Mouse (Mus musculus) left cerebral cortex, postnatal 36 days (tissue): ENCODE measurements around the gene Wscd2. TPM values are rescaled to one million over a fixed set of nuclear protein-coding genes. Genes with fewer than 3 reads are reported as not detected.

ENCODE experiments used
- DNase-seq, 2 experiments: peaks; one replicate each; pipeline ENCODE4 v3.0.0; 2021 to 2022; ENCODE audit warnings: low spot score in 2 of 2, mixed read lengths in 1 of 2
- intact Hi-C: fragments of 180-260 bp; cut with DNase I; formaldehyde crosslinking; loops from one replicate; pipeline ENCODE4 v1.15.1; 2025
- total RNA-seq, 2 experiments: library from RNA; stranded (reverse); gene quantifications; 2 replicates each; pipeline ENCODE4 v1.2.3; 2021

Gene Wscd2
- total RNA-seq, 2 experiments from 2014 or later, result 51.5 to 66.8 TPM

DNA sequence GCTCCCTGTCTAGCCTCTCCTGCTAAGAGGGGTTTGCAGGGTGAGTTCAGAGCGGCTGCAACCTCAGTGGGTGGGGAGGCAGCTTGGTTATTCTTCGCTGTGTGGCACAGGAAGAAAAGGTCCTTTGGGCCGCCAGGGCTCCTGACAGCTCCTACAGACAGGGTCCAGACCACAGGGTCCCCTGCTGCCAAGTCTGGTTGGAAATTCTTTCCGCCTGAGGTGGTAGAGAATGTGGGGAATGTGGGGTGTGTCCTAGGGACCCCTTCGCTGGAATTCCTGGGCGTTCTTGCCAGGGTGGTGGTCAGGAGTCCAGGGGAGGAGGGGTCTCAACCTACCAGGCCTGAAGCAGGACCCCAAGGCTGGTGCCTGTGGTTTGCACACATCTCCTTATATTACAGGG lies 13.3 kb upstream of the Wscd2 start:
- intact Hi-C loops, result no loop called here

DNA sequence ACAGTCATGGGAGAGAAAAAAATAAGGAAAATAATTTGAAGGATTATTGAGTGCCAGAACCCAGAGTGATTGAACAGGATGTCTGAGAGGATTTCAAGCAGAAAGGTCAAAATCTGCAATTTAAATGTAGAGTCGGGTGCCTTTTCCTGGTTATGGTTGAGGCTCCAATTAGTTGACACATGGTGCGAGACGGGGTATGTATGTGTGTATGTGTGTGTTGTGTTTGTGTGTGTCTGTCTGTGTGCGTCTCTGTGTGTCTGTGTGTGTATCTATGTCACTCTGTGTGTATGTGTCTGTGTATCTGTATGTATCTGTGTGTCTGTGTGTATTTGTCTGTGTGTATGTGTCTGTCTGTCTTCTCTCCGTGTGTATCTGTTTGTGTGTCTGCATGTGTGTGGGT lies 11.1 kb upstream of the Wscd2 start:
- intact Hi-C loops, result no loop called here
- DNase-seq, result no peak

More for the DNA sequence above, 13.3 kb upstream of the Wscd2 start:
- DNase-seq, result no peak

DNA sequence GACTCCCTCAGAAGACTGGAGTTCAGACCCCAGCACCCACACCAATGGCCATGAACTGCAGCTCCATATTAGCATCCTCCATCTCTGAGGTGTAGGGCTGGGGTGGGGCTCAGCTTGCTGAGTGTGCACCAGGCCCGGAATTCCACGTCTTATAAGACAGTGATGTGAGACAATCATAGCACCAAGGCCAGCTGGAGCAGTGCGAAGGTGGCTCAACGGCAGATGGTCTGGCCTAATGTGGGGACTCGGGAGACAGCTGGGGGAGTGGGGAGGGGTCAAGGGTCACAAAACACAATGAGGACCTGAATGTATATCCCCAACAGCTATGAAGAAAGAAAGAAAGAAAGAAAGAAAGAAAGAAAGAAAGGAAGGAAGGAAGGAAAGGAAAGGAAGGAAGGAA lies 9.7 kb upstream of the Wscd2 start:
- intact Hi-C loops, result no loop called here
- DNase-seq, result no peak

DNA sequence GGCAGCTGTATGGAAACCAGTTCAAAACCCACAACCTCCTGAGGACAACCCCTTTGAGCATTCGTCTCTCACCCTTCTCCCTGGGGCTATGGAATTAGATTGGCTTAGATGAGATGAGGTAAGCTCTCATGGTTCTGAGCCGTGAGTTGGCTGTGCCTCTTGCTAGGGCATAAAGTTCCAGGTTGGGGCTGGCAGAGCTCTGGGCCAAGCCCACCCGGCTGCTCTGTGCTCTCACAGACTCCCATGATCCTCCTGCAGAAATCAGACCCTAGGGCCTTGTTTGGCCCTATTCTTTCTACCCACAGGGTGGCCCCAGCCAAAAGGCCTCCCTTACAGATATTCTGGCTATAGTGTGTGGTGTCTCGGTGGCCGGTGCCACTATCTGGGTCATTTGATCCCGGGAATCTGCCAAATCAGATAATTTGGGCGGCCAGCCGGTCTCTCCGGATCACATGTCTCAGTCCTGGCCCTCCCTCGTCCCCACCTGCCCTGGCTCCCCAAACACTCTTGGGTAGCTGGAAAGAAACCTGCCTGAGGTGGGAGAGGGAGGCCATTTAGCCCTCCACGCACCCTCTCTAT lies 4.5 kb upstream of the Wscd2 start:
- DNase-seq, result no peak
- intact Hi-C loops, result no loop called here

DNA sequence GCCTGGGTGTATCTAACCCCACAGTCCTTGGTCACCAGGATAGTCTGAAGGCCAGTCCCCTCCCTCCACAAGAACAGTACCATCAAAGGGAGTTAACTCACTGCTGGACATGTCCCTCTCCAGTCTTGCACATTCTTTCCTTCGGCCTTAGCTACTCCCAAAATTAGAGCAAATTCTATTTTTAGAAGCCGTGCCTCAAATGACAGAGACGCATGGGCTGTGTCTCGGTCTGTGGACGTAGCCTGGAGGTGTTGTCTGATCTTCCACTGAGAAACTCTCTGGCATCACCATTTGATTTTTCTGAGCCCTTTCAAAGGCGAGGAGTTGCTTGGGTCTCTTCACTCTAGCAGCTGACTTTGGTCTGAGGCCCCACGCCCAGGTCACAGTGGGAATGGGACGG lies 2.3 kb upstream of the Wscd2 start:
- no peak for DNase-seq
- intact Hi-C loops, result no loop called here

DNA sequence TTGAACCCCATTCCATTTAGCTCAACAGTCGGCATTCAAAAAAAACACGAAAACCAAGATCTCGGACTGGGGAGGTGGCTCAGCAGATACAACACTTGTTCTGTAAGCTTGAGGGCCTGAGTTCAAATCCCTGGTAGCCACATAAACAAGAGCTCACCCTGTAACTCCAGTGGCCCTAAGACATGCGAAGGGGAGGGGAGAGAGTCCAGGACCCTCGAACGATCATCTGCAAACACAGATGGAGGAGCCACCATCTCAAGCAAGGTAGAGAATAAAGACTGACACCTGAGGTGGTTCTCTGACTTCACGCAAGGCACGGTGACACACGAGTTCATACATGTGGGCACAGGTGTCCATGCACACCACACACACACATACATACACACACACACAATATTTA lies 516 bp upstream of the Wscd2 start:
- intact Hi-C loops, result loop anchor here (5.0 to 10.0 kb wide), 5 partner anchors 55 to 233 kb away; partner anchors contain the start of gene 1700069L16Rik
- DNase-seq, result no peak

DNA sequence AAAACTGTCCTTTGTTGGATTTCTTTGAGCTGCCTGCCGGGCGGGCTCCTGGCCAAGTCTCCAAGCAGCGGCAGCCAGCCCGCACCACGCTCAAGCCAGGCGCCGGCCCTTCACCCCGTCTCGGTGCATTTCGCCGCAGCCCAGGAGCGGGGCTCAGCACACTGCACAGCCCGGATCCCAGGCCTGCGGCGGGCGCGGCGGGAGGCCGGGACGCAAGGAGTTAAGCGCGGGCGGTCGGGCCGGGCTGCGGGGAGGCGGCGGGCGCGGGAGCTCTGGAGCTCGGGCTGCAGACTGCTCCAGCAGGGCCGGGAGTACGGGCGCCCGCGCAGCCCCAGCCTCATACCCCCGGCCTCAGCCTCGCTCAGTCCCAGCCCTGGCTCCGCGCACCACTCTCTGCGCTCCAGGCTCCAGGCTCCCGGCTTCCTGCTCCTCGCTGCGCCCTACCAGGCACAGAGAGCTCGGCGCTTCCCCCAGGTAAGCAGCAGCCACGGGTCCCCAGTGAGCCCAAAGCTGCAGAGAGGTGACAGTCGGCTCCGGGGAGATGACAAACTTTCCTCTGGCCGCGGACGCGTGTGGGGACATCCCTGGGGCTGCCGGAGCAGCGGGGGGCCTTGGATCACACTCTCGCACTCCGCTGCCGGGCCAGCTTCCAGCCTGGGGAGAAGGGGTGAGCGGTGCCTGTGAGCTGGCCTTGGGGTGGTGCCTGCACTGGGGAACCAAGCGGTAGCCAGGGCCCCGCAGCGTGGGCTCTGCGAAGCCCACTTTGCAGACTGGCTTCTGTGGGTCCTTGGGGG lies 531 bp downstream of the Wscd2 start:
- intact Hi-C loops, result loop anchor here (5.0 to 10.0 kb wide), 5 partner anchors 54 to 232 kb away; partner anchors contain the start of gene 1700069L16Rik
- DNase-seq, result peak; percentile 75 to 81

DNA sequence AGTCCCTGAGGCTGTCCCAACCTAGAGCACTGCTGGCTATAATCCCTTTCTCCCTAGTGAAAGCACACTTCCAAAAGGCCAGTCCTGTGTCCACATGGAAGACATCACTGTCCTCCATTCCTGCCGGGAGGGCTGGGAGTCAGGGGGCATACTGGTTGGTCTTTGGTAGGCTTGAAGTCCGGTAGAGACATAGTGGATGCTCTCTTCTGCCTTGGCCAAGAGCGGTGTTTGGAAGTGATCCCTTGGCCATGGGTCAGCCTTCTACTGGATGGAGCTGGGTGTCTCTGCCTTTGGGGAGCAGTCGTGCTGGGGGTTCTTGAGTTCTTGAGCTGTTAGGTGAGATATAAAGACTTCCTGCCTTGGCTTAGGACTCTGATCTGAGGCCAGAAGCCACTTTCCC lies 1.4 kb downstream of the Wscd2 start:
- DNase-seq, result no peak
- intact Hi-C loops, result loop anchor here (5.0 to 10.0 kb wide), 5 partner anchors 53 to 231 kb away; partner anchors contain the start of gene 1700069L16Rik

DNA sequence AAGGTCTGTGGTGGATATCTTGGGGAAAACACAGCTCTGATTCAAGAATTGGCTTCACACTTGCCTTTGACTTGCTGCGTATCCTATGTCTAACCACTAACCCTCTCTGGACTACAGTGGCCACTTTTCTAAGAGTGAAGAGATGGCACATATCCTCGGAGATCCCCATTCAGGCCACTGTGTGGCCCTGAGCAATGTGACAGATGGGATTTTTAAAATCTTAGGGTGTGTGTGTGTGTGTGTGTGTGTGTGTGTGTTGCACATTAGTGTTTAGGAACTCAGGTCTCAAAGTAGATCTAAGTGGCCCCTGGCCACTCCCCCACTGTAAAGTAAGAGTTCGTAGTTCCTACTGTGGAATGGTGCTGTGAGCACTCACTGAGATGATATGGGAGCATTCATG lies 1.9 kb downstream of the Wscd2 start:
- intact Hi-C loops, result loop anchor here (5.0 to 10.0 kb wide), 5 partner anchors 53 to 230 kb away; partner anchors contain the start of gene 1700069L16Rik

DNA sequence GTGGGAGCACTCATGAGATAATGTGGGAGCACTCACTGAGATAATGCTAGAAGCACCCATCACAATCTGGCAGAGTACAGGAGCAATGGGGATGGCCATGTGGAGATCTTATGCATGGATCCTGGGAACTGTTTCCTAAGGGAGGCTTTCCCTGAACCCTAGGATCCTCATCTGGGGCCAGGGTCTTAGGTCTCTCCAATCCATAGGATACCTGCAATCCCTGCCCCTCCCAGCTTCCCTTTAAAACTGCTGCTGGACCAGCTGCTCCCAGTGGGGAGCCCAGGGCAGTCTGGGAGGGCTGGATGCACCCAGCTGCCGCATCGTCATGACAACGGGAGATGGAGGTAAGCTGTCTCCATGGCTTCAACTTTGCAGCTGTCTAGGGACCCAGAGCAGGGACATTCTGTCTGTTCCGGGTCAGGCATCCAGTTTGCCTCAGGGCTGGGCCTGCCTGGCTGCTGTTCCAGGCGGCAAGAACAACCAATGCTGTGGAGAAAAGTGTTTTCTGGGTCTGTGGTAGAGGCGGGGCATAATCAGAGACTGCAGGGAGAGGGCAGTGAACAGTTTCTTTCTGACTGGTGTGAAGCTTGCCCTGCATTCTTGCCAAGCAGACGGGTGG lies 2.4 kb downstream of the Wscd2 start:
- peak; percentile 38 to 40 for DNase-seq
- intact Hi-C loops, result loop anchor here (5.0 to 10.0 kb wide), 5 partner anchors 52 to 230 kb away; partner anchors contain the start of gene 1700069L16Rik

More for the DNA sequence above, 1.9 kb downstream of the Wscd2 start:
- no peak for DNase-seq

DNA sequence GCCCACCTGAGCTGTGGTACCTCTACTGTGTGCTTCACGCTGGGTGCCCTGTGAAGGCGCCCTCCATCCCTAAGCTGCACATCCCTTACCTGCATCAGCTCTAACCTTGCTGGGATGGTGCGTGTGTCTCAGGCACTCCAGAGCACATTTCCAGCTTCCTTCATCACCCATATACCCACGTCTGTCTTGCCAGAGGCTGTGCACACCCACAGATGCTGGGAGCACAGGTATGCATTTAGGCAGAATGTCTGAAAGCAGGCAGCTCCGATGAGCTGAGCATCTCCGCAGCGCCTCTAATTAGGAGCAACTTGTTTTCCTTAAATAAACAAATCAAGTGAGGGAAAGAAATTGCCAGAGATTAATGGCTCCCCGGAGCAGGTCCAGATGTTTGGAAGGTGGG lies 3.9 kb downstream of the Wscd2 start:
- intact Hi-C loops, result loop anchor here (5.0 to 10.0 kb wide), 5 partner anchors 51 to 228 kb away; partner anchors contain the start of gene 1700069L16Rik
- no peak for DNase-seq

DNA sequence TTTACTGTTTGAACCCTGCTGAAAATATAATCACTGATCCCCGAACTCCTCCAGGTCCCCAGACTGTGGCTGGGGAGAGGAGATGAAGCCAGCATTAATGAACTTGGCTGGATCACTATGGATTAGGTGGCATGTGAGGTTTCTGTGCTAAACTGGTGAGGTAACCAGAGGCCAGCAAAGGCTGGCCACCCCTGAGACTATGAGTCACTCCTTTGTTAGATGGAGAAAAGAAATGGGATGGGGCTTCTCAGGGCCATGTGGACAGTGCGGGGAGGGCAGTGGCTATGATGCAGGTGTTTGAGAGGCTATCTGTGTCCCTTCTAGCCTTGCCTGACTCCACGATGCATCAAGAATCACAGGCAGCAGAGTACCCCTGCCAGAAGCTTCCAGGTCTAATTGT lies 6.8 kb downstream of the Wscd2 start:
- intact Hi-C loops, result loop anchor here (10.0 kb wide), 1 partner anchor 48 kb away; no protein-coding TSS in a partner anchor

DNA sequence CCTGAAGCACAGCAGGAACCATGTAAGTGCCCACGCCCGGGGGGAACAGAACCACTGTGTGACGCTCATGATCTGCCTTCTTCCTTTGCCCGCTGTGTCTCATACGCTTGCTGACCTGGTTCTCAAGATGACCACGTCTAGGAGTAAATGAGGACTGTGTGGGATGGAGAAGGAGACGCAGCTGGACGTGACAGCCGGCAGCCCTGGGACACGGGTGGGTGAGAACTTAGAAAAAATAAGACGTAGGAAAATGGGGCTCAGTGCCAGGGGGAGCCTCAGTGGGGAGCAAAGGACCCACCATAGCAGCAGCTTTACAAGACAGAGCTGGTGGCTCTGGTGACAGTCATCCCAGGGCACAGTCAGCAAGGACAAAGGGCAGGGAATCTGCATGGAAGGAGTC lies 9.3 kb downstream of the Wscd2 start:
- intact Hi-C loops, result loop anchor here (10.0 kb wide), 1 partner anchor 45 kb away; no protein-coding TSS in a partner anchor
- DNase-seq, result peak; percentile 37 to 40

More for the DNA sequence above, 6.8 kb downstream of the Wscd2 start:
- no peak for DNase-seq

DNA sequence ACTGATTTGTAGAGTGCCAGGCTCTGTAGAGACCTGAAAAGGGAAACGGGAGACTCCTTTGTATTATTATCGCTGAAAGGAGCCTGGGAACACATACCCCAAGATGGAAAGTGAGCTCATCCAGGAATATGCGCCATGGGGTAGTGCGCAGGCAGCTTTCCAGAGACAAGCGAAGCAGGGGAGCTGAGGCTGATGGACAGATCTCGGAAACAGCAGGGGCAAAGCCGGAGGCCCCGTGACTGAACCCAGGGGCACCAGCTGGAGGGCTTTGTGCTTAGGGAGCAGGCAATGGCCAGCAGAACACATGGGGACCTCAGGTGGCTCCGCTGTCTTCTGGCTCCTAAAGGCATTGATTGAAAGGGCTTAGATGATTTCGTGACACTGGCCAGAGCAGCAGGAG lies 13.1 kb downstream of the Wscd2 start:
- intact Hi-C loops, result no loop called here
- peak in 1 of 2 experiments; percentile 42 for DNase-seq

DNA sequence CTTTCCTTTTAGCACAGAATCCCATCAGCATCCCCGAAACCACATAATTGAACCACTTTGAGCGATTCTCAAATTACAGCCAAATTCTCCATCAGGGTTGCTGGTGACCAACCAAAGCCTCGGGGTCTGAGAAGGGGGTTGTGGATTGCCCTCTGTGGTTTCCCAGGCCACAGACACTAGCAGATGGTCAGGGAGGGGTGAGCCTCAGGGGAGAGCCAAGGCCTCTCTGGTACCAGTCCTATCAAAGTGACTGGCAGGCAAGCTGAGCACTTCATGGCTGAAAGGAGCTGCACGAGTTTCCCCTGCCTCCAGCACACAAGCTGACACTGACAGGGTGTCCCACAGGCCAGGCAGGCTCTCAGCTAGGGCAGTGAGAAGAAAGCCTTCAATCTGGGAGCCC lies 14.5 kb downstream of the Wscd2 start:
- no peak for DNase-seq
- intact Hi-C loops, result no loop called here

DNA sequence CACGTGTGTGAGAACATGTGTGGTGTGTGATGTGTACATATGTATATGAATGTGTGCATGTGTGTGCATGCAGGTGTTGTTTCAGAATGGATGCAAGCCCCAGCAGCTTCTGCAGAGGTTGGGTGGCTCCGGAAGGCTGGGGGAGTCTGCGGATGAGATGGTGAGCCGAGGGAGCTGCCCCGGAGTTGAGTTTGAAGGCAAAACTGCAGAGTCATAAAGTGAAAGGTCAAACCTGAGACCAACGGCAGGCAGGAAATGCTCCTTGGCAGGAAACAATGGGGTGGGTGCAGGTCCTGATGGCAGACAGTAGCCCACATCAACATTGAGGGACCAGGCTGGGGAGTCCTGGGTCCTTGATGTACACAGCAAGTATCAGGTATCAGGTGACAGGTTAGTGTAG lies 15.9 kb downstream of the Wscd2 start:
- intact Hi-C loops, result no loop called here
- DNase-seq, result no peak

DNA sequence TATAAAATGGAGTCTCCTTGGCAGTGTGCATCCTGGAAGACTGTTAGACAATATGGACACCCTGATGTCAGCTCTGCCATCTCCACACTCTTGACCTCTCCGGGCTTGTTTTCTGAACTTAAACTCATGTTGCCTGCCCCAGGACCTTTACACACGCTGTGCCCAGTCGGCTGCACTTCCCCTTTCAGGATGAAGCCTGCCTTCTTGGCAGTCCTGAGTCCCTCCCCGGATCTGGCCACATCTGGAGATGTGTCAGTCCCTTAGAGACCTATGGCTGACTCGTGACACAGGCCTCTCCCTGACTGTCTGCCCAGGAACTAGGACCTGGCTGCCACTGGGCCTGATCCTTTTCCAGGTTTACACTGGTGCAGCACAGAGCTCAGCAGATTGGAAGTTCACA lies 16.6 kb downstream of the Wscd2 start:
- intact Hi-C loops, result no loop called here
- no peak for DNase-seq

DNA sequence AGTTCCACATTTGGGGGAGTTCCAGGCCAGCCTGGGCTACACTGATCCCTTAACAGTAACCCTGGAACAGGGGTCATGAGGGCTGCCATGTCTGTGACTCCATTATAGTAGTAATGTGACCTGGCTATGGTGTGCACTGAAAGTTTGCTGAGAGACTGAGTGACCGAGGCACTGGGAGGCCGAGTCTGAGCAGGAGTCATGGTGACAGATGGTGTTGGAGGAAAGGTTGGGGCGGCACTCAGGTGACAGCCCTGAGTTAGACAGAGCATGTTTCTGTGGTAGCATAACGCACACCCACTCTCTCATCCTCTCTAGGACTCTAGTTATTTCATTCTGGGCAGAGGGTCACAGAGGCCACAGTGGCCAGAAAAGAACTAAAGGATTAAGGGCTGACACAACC lies 19.0 kb downstream of the Wscd2 start:
- DNase-seq, result no peak
- intact Hi-C loops, result no loop called here

DNA sequence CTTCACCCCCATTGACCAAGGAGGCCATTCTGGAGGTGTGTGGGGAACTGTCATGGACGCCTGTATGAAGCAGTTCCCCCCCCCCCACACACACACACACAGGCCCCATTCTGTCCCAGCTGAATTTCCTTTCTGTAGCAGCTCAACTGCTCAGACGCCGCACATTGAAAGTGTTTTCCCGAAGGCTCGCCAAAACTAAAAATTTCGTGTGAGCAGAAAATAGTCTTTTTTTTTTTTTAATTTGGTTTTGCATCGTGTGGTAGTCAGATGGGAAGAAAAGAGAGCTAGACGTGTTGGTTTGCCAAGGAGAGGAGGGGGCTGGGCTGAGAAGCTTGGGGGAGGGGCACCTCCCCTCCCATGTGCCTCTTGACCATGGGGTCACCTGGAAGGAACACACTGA lies 23.5 kb downstream of the Wscd2 start:
- DNase-seq, result no peak

DNA sequence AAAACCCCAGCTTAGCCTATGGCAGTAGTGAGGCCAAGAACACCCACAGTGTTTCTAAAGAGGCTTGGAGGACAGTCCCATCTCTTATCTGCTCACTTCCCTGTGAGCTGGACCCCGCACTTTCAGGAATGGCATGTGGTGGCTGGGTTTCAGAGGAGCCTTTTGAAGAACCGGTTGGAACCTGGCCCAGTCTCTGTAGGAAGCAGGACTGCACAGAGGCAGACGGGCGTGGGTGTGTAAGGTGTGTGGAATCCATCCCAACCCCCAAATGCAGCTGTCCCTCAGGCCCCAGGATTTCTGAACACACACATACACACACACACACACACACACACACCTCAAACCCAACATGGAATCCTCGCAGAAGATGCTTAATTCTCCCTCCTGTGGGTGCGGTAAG lies 23.9 kb downstream of the Wscd2 start:
- intact Hi-C loops, result no loop called here

More for the DNA sequence above, 23.5 kb downstream of the Wscd2 start:
- intact Hi-C loops, result no loop called here

More for the DNA sequence above, 23.9 kb downstream of the Wscd2 start:
- DNase-seq, result peak; percentile 87 to 88
